Mouse (Mus musculus) C3H10T1/2 (cell line): ENCODE data around the gene Gm47189. TPM values are rescaled to one million over a fixed set of nuclear protein-coding genes. Genes with fewer than 3 reads are reported as not detected.

Source experiments
- polyA plus RNA-seq, 2 experiments: library from polyadenylated mRNA; unstranded; fragments of >200 nt; fragmentation: generic; extraction: Trizol; gene quantifications; one replicate each; pipeline ENCODE4 v1.2.1; 2012; ENCODE audit warnings: missing spikeins in 2 of 2

Gm47189 gene
- polyA plus RNA-seq: not detected

DNA sequence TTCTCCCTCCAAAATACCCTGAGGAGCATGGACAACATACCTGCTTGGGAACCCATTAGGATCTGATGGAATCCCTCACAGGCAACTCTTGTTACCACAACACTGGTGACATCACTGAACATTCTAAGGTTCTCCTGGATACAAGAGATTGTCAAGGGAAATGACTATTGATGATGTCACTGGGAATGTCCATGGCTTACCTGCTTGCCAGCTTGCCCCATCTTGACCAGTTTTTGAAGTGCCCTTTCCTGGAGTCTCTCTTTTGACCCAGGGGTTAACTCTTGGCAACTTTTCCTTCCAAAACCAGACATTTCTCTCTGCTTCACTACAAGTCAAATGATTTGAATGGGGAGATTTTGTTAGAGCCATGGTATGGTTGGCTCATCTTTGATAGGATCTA, at the start of gene Gm47189:
TSS of gene Gm47189 (minus strand) at position 101 of the 400 bp plus-strand sequence.

DNA sequence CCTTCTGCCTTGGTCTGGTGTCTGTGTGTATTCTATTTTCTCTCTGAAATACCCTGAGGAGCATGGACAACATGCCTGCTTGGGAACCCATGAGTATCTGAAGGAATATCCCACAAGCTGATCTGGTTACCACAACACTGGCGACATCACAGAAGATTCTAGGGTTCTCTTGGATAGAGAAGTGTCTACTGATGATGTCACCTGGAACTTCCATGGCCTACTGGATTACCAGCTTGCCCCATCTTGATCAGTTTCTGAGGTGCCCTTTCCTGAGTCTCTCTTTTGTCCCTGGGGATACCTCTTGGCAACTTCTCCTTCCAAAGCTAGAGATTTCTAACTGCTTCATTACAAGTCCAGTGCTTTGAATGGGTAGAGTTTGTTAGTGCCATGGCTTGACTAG, 21.7 kb downstream of the Gm47189 start, which contains the start of gene Gm7929:
TSS of gene Gm7929 (minus strand) at position 101 of the 400 bp plus-strand sequence.

Other genes starting within 250 kb of the Gm47189 start
- gene Gm7970, start 216.9 kb downstream of the Gm47189 start, polyA plus RNA-seq: not detected
- not detected for gene 1700049E17Rik2, start 199.2 kb downstream of the Gm47189 start, polyA plus RNA-seq
- gene Gm3072, start 147.8 kb downstream of the Gm47189 start, polyA plus RNA-seq: not detected
- gene Gm3676, start 126.0 kb downstream of the Gm47189 start, polyA plus RNA-seq: not detected
- not detected for gene Gm8068, start 70.6 kb downstream of the Gm47189 start, polyA plus RNA-seq
- not detected for gene Gm7929, start 21.8 kb downstream of the Gm47189 start, polyA plus RNA-seq
- gene Gm7980, start 134.8 kb upstream of the Gm47189 start, polyA plus RNA-seq: not detected
- gene 1700049E17Rik1, start 152.5 kb upstream of the Gm47189 start, polyA plus RNA-seq: not detected
- not detected for gene 1700024B05Rik, start 171.6 kb upstream of the Gm47189 start, polyA plus RNA-seq
- gene Gm6401, start 195.5 kb upstream of the Gm47189 start, polyA plus RNA-seq: not detected
- gene Gm3543, start 210.9 kb upstream of the Gm47189 start, polyA plus RNA-seq: not detected